Mouse (Mus musculus) mouse embryonic stem cell (cell line): ENCODE measurements around the gene Ciao2a.

Experiments used
- in situ Hi-C, 2 experiments: fragments of 300-500 bp; cut with MboI; formaldehyde crosslinking; loops; 1 replicate in 1 of 2; 3 replicates in 1 of 2; pipeline ENCODE4 v1.14.3; 2019 to 2020; ENCODE audit warnings: low sequenced_read_pairs in 2 of 2, low pct_unique_long_range_greater_than_20kb in 1 of 2, mixed read lengths in 1 of 2; ENCODE audit not compliant: unreplicated experiment in 1 of 2

Gene Ciao2a

GRCm38 (mm10) chr9:66183023-66183422 is 56.6 kb downstream of the Ciao2a start:
- in situ Hi-C loops = no loop called here

GRCm38 (mm10) chr9:66184572-66184971 is 58.2 kb downstream of the Ciao2a start:
- in situ Hi-C loops = no loop called here

DNA sequence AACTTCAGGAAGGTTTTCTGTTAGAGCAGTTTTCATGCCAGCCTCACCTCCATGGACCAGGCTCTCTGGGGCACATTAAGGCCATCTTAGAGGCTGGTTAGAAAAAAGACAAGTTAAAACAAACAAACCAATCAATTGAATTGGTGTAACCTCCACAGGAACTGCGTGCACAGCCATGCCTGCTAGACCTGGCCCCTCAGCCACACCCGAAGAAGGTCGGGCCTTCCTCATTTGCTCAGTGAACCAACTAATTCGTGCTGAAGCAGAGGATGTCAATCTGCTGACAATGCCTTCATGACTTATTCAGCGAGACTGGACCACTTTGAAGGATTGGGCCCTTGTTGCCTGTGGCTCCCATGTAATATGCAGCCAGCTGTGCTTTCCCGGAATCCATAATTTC is 60.0 kb downstream of the Ciao2a start:
- in situ Hi-C loops = no loop called here
